Mouse (Mus musculus) macrophage (primary cell): Measurements from ENCODE around the gene Aco2. TPM values are rescaled to one million over a fixed set of nuclear protein-coding genes. Genes with fewer than 3 reads are reported as not detected.

ENCODE experiments used
- H3K27ac ChIP-seq: fragments of 350-480 bp; formaldehyde crosslinking; 2 replicates; pipeline ENCODE4 v1.9.0; 2021
- H3K36me3 ChIP-seq: fragments of 350-480 bp; formaldehyde crosslinking; 2 replicates; pipeline ENCODE4 v1.9.0; 2021; ENCODE audit errors: inconsistent target
- H3K4me3 ChIP-seq: fragments of 350-480 bp; formaldehyde crosslinking; 2 replicates; pipeline ENCODE4 v1.9.0; 2021; ENCODE audit errors: inconsistent target
- H3K79me2 ChIP-seq: fragments of 350-480 bp; formaldehyde crosslinking; 2 replicates; pipeline ENCODE4 v1.9.0; 2021; ENCODE audit errors: inconsistent target
- WGBS: methylation state at CpG from one replicate; pipeline ENCODE4 v1.1.7; 2026; ENCODE audit warnings: inconsistent platforms; ENCODE audit not compliant: missing documents; 5-methylcytosine and 5-hydroxymethylcytosine counted together
- polyA plus RNA-seq: library from polyadenylated mRNA; stranded (reverse); fragments of 250-400 nt; gene quantifications from 3 replicates; pipeline ENCODE4 v1.2.4, GENCODE M21; 2018; ENCODE audit warnings: inconsistent platforms
- total RNA-seq, 78 experiments: library from RNA; depleted of rRNA; stranded (reverse); fragments of 250-400 nt; gene quantifications; 1 replicate in 9 of 78; 2 replicates in 24 of 78; 3 replicates in 43 of 78; 4 replicates in 2 of 78; pipeline ENCODE4 v1.2.4; 2018; ENCODE audit warnings: inconsistent platforms in 56 of 78

The Aco2 gene
- total RNA-seq (2018; cell fraction: chromatin; rRNA removed), result 100 to 1,000 TPM in 20 of 26 experiments, 10 to 100 TPM in 6; 65.0 to 201 (median 140) TPM
- total RNA-seq (2018; cell fraction: cytosol; rRNA removed), result 100 to 1,000 TPM in 20 of 26 experiments, 10 to 100 TPM in 6; 91.1 to 126 (median 109) TPM
- 100 to 1,000 TPM in 14 of 26 experiments, 10 to 100 TPM in 12; 66.3 to 149 (median 105) TPM for total RNA-seq (2018; cell fraction: nucleus; rRNA removed)
- polyA plus RNA-seq, result 94.9 to 124 TPM (median 116 TPM) in 3 replicates

GRCm38 (mm10) chr15:81872262-81873136 is at the start of gene Aco2:
Gene Aco2, plus strand, starts transcription at chr15:81872309.
- Histone ChIP-seq H3K36me3 (peaks cover 32% of the 10 kb centered on the region), H3K27ac (peak within 1 kb of the TSS; percentile 97), H3K79me2 (peaks cover 92% of the 10 kb centered on the region), H3K4me3 (peak within 1 kb of the TSS; percentile 98)
- under 1% methylated on average over 44 of the region's 53 CpGs for WGBS

- no peak overlapping the region for H3K27ac ChIP-seq
Measured at GRCm38 (mm10) chr15:81822631-81823030, 49.5 kb upstream of the Aco2 start.

GRCm38 (mm10) chr15:81824832-81825231 is 47.3 kb upstream of the Aco2 start:
- WGBS, result 90% methylated on average over 3 of the region's 3 CpGs
- H3K79me2 ChIP-seq, result no peaks in the 10 kb centered on the region
- no peak overlapping the region for H3K4me3 ChIP-seq
- no peak overlapping the region for H3K27ac ChIP-seq
- peaks cover 52% of the 10 kb centered on the region for H3K36me3 ChIP-seq

More at GRCm38 (mm10) chr15:81822631-81823030, 49.5 kb upstream of the Aco2 start:
- Histone ChIP-seq H3K79me2 (no peaks in the 10 kb centered on the region), H3K36me3 (peaks cover 52% of the 10 kb centered on the region), H3K4me3 (no peak overlapping the region)
- WGBS, result 98% methylated on average over 3 of the region's 3 CpGs

- WGBS, result 78% methylated on average over 7 of the region's 7 CpGs
- Histone ChIP-seq H3K36me3 (peaks cover 29% of the 10 kb centered on the region), H3K27ac (no peak overlapping the region)
Measured at GRCm38 (mm10) chr15:81828426-81829207, 43.5 kb upstream of the Aco2 start.

GRCm38 (mm10) chr15:81829208-81829580 is 42.9 kb upstream of the Aco2 start:
- H3K4me3 ChIP-seq, result no peak overlapping the region
- H3K27ac ChIP-seq, result no peak overlapping the region
- WGBS, result 86% methylated on average over 2 of the region's 2 CpGs
- no peaks in the 10 kb centered on the region for H3K79me2 ChIP-seq
- H3K36me3 ChIP-seq, result peaks cover 23% of the 10 kb centered on the region

More at GRCm38 (mm10) chr15:81828426-81829207, 43.5 kb upstream of the Aco2 start:
- Histone ChIP-seq H3K79me2 (no peaks in the 10 kb centered on the region), H3K4me3 (no peak overlapping the region)

- H3K79me2 ChIP-seq, result no peaks in the 10 kb centered on the region
- H3K4me3 ChIP-seq, result no peak overlapping the region
- peaks cover 10% of the 10 kb centered on the region; the same call in 1 of the 2 replicates for H3K36me3 ChIP-seq
- 93% methylated on average over 4 of the region's 4 CpGs for WGBS
- H3K27ac ChIP-seq, result no peak overlapping the region
Measured at GRCm38 (mm10) chr15:81830530-81830929, 41.6 kb upstream of the Aco2 start.

GRCm38 (mm10) chr15:81831136-81831825 is 40.8 kb upstream of the Aco2 start:
- WGBS, result 21% methylated on average over 24 of the region's 24 CpGs
- Histone ChIP-seq H3K27ac (no peak overlapping the region), H3K79me2 (no peaks in the 10 kb centered on the region), H3K4me3 (no peak overlapping the region), H3K36me3 (peaks cover 4% of the 10 kb centered on the region; the same call in 1 of the 2 replicates)

GRCm38 (mm10) chr15:81832219-81832618 is 39.9 kb upstream of the Aco2 start:
- Histone ChIP-seq H3K4me3 (no peak overlapping the region), H3K79me2 (no peaks in the 10 kb centered on the region), H3K36me3 (no peaks in the 10 kb centered on the region), H3K27ac (no peak overlapping the region)
- WGBS, result 65% methylated on average over 3 of the region's 3 CpGs

GRCm38 (mm10) chr15:81833481-81833880 is 38.6 kb upstream of the Aco2 start:
- Histone ChIP-seq H3K4me3 (no peak overlapping the region), H3K79me2 (no peaks in the 10 kb centered on the region), H3K27ac (no peak overlapping the region), H3K36me3 (no peaks in the 10 kb centered on the region)
- whole genome bisulfite sequencing, result 95% methylated on average over 4 of the region's 4 CpGs

- H3K4me3 ChIP-seq, result no peak overlapping the region
- no peaks in the 10 kb centered on the region for H3K79me2 ChIP-seq
- 90% methylated on average over 3 of the region's 3 CpGs for WGBS
- H3K27ac ChIP-seq, result no peak overlapping the region
- no peaks in the 10 kb centered on the region for H3K36me3 ChIP-seq
Measured at GRCm38 (mm10) chr15:81834171-81834841, 37.8 kb upstream of the Aco2 start.

- Histone ChIP-seq H3K36me3 (no peaks in the 10 kb centered on the region), H3K79me2 (no peaks in the 10 kb centered on the region), H3K4me3 (no peak overlapping the region), H3K27ac (no peak overlapping the region)
- 86% methylated on average over 10 of the region's 10 CpGs for WGBS
Measured at GRCm38 (mm10) chr15:81835007-81835880, 36.9 kb upstream of the Aco2 start.

GRCm38 (mm10) chr15:81836124-81836821 is 35.8 kb upstream of the Aco2 start:
- Histone ChIP-seq H3K27ac (peak overlapping the region; percentile 55), H3K4me3 (peak overlapping the region; percentile 33), H3K36me3 (no peaks in the 10 kb centered on the region), H3K79me2 (no peaks in the 10 kb centered on the region)
- 2% methylated on average over 33 of the region's 33 CpGs for WGBS
